Mouse (Mus musculus) kidney, postnatal 0 days (tissue): ENCODE results near the gene Tbxas1. TPM values are rescaled to one million over a fixed set of nuclear protein-coding genes. Genes with fewer than 3 reads are reported as not detected.
A peak's percentile ranks its signal among the peaks of the same experiment; 100 is the strongest.

ENCODE experiments used
- ATAC-seq: fragments of 200-750 bp; cut with Nextera tagmentation; replicated peaks from 2 replicates; pipeline ENCODE4 v1.8.0; 2017; ENCODE audit warnings: low read depth, moderate number of reproducible peaks, moderate TSS enrichment, moderate library complexity; ENCODE audit not compliant: low FRiP score
- DNase-seq: peaks from one replicate; pipeline ENCODE4 v3.0.0-alpha.2; 2016; ENCODE audit warnings: low spot score
- H3K27ac ChIP-seq: fragments of 300-500 bp; sonication (generic); 2 replicates; pipeline ENCODE4 v1.5.1; 2014; ENCODE audit warnings: mild to moderate bottlenecking
- H3K27me3 ChIP-seq: fragments of 300-500 bp; sonication (generic); 2 replicates; pipeline ENCODE4 v1.6.1; 2014; ENCODE audit warnings: low read length, mixed read lengths; ENCODE audit not compliant: insufficient read depth
- H3K36me3 ChIP-seq: fragments of 300-500 bp; sonication (generic); 2 replicates; pipeline ENCODE4 v1.6.1; 2014; ENCODE audit warnings: low read length, mixed read lengths; ENCODE audit not compliant: insufficient read depth
- H3K4me1 ChIP-seq: fragments of 300-500 bp; sonication (generic); replicated peaks from 2 replicates; pipeline ENCODE4 v1.6.1; 2014; ENCODE audit warnings: antibody characterized with exemption, low read length, mixed read lengths; ENCODE audit not compliant: insufficient read depth
- H3K4me2 ChIP-seq: fragments of 300-500 bp; sonication (generic); 2 replicates; pipeline ENCODE4 v1.6.1; 2014; ENCODE audit warnings: mild to moderate bottlenecking, low read length, moderate library complexity, mixed read lengths
- H3K4me3 ChIP-seq: fragments of 300-500 bp; sonication (generic); replicated peaks from 2 replicates; pipeline ENCODE4 v1.5.1; 2014; ENCODE audit warnings: low read depth, low read length
- H3K9ac ChIP-seq: fragments of 300-500 bp; sonication (generic); 2 replicates; pipeline ENCODE4 v1.6.1; 2014; ENCODE audit warnings: low read depth, low read length
- H3K9me3 ChIP-seq: fragments of 300-500 bp; sonication (generic); replicated peaks from 2 replicates; pipeline ENCODE4 v1.6.1; 2016; ENCODE audit warnings: low read length, inconsistent platforms, mixed read lengths
- CTCF ChIP-seq: IDR thresholded peaks from 2 replicates; pipeline ENCODE4 v1.5.1; 2016; ENCODE audit warnings: antibody characterized with exemption, low read depth, mild to moderate bottlenecking, moderate library complexity
- WGBS: fragments of 180-500 bp; shearing (Covaris S2); extraction: QIAGEN DNeasy Blood & Tissue Kit; methylation state at CpG from one replicate; pipeline ENCODE4 v1.1.7; 2014; 5-methylcytosine and 5-hydroxymethylcytosine counted together
- polyA plus RNA-seq: library from polyadenylated mRNA; unstranded; fragments of >200 nt; fragmentation: Nextera tagmentation; extraction: Ambion mirVana; gene quantifications from 2 replicates; pipeline ENCODE4 v1.2.1, GENCODE M21; 2015

The Tbxas1 gene
- polyA plus RNA-seq, 1 experiment from 2014 or later: 10.5 TPM

DNA sequence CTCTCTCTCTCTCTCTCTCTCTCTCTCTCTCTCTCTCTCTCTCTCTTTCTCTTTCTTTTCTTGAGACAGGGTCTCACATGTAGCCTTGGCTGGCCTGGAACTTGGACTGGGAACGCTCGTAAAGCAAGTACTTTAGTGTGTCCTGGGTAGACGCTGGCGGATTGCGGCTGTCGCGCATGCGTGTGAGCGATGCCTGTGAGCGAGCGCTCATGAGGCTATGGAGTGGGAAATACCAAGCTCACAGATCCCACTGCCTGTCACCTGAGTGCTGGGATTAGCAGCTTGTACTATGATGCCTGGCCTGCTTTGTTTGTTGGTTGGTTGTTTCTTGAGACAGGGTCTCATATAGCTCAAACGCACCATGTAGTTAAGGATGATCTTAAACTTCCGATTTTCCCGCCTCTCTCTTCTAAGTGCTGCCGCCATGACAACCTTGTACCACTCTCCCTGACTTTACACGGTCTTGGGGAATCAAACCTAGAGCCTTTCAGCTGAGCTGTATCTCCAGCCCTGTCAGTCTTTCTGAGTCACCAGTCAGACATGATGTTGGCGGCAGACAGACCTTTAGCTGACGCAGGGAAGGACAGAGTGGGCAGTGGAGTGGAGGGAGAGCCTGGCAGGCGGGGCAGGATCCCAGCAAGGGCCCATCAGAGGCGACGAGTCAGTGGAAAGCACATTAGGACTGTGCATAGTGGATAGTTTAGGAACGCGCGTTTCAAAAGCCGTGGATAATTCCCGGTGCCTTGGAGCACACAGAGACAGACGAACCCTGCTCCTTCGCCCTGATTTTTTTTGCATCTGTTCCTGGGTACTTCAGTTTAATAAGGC, 51.1 kb downstream of the Tbxas1 start:
- TF ChIP-seq CTCF: no peak
- H3K4me3 ChIP-seq: no peak overlapping the region
- no peaks in the 10 kb centered on the region for H3K36me3 ChIP-seq
- H3K4me1 ChIP-seq: 0 out of 2 replicates have a peak, but pooled peaks cover 10% of the 10 kb centered on the region
- H3K27ac ChIP-seq: no peak overlapping the region
- no peaks in the 10 kb centered on the region for H3K9me3 ChIP-seq
- DNase-seq: no peak
- 54% methylated on average over 28 of the region's 28 CpGs for WGBS
- H3K27me3 ChIP-seq: no peaks in the 10 kb centered on the region
- H3K4me2 ChIP-seq: peak overlapping the region; percentile 19
- no peak overlapping the region for H3K9ac ChIP-seq
- ATAC-seq: no peak

DNA sequence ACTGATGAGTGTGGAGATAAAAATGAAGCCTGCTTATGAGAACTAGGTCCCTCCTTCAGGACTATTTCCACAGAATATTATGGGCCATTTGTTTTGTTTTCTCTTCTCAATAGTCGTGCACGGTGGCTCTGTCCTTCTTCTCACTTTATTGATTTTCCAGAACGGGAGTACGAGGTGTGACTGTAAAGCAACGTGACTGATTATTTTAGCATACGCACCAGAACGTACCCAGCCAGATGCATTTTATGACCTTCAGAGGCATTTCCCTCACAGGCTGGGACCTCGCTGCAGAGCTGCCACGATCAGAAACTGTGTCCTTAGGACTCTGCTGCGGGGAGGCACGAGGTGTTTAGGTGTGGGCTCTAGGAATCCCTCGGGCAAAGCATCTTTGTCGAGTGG, 51.8 kb downstream of the Tbxas1 start:
- no peak overlapping the region for H3K9ac ChIP-seq
- 0 out of 2 replicates have a peak, but pooled peaks cover 6% of the 10 kb centered on the region for H3K4me1 ChIP-seq
- no peak overlapping the region for H3K4me2 ChIP-seq
- no peak overlapping the region for H3K27ac ChIP-seq
- WGBS: 20% methylated on average over 13 of the region's 13 CpGs
- no peaks in the 10 kb centered on the region for H3K9me3 ChIP-seq
- TF ChIP-seq CTCF: no peak
- no peak overlapping the region for H3K4me3 ChIP-seq
- H3K27me3 ChIP-seq: no peaks in the 10 kb centered on the region
- DNase-seq (no peak), ATAC-seq (no peak)
- H3K36me3 ChIP-seq: no peaks in the 10 kb centered on the region

GRCm38 (mm10) chr6:38928489-38928888, 53.3 kb downstream of the Tbxas1 start:
- H3K36me3 ChIP-seq: no peaks in the 10 kb centered on the region
- no peak overlapping the region for H3K4me2 ChIP-seq
- no peak overlapping the region for H3K9ac ChIP-seq
- no peak for ATAC-seq
- H3K9me3 ChIP-seq: no peaks in the 10 kb centered on the region
- no peak overlapping the region for H3K4me3 ChIP-seq
- WGBS: 38% methylated on average over 3 of the region's 3 CpGs
- H3K27ac ChIP-seq: no peak overlapping the region
- 0 out of 2 replicates have a peak, but pooled peaks cover 6% of the 10 kb centered on the region for H3K4me1 ChIP-seq
- no peak for TF ChIP-seq CTCF
- no peak for DNase-seq
- H3K27me3 ChIP-seq: no peaks in the 10 kb centered on the region

- no peaks in the 10 kb centered on the region for H3K4me1 ChIP-seq
- H3K36me3 ChIP-seq: no peaks in the 10 kb centered on the region
- H3K27ac ChIP-seq: no peak overlapping the region
- H3K4me2 ChIP-seq: no peak overlapping the region
- H3K9me3 ChIP-seq: no peaks in the 10 kb centered on the region
- ATAC-seq: no peak
- no peak overlapping the region for H3K4me3 ChIP-seq
- H3K9ac ChIP-seq: no peak overlapping the region
- no peak for TF ChIP-seq CTCF
- H3K27me3 ChIP-seq: no peaks in the 10 kb centered on the region
- WGBS: 63% methylated on average over 2 of the region's 2 CpGs
- no peak for DNase-seq
Measured at GRCm38 (mm10) chr6:38936009-38936408, 60.8 kb downstream of the Tbxas1 start.

DNA sequence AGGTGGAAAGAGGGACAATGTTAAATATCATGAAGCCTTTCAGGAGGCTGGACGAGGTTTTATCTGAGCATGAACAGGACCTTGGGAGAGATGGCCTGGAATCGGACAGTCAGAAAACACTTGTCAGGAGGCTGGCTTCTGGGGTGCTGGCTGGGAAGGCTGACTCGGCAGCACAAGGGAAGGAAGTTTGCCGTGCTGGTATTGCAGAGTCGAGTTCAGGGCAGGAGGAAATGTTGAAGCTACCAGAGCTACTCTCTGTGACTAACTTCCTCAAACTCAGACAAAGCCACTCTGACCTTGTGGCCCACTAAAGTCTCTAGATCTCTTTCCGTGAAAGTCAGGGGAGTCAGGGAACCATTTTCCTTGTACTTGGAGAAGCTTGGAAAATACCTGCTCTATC, 63.2 kb downstream of the Tbxas1 start:
- H3K27ac ChIP-seq: 0 out of 2 replicates have a peak overlapping the region, but pooled peaks have one; percentile 8
- peaks cover 4% of the 10 kb centered on the region; the same call in 1 of the 2 replicates for H3K9me3 ChIP-seq
- no peak for TF ChIP-seq CTCF
- H3K4me1 ChIP-seq: no peaks in the 10 kb centered on the region
- H3K4me3 ChIP-seq: no peak overlapping the region
- ATAC-seq (no peak), DNase-seq (no peak)
- 59% methylated on average over 6 of the region's 6 CpGs for WGBS
- H3K36me3 ChIP-seq: no peaks in the 10 kb centered on the region
- H3K9ac ChIP-seq: no peak overlapping the region
- H3K4me2 ChIP-seq: no peak overlapping the region
- no peaks in the 10 kb centered on the region for H3K27me3 ChIP-seq

- Histone ChIP-seq H3K27me3 (no peaks in the 10 kb centered on the region), H3K4me1 (no peaks in the 10 kb centered on the region)
- 86% methylated on average over 4 of the region's 4 CpGs for WGBS
Measured at GRCm38 (mm10) chr6:38939096-38939495, 63.9 kb downstream of the Tbxas1 start.

More at GRCm38 (mm10) chr6:38939096-38939495, 63.9 kb downstream of the Tbxas1 start:
- Histone ChIP-seq H3K9me3 (peaks cover 4% of the 10 kb centered on the region; the same call in 1 of the 2 replicates), H3K27ac (no peak overlapping the region), H3K4me3 (no peak overlapping the region), H3K9ac (no peak overlapping the region), H3K36me3 (no peaks in the 10 kb centered on the region), H3K4me2 (no peak overlapping the region)
- no peak for TF ChIP-seq CTCF
- no peak for DNase-seq
- ATAC-seq: no peak
